Mouse (Mus musculus) ES-E14 (cell line): ENCODE data around the gene Radil.

Experiments
- CHD2 ChIP-seq: IDR thresholded peaks from 2 replicates; pipeline ENCODE4 v1.6.1; 2014; ENCODE audit warnings: mild to moderate bottlenecking, low read depth, low read length, inconsistent platforms
- HCFC1 ChIP-seq: IDR thresholded peaks from 2 replicates; pipeline ENCODE4 v1.6.1; 2012; ENCODE audit warnings: low read length, inconsistent platforms, borderline replicate concordance; ENCODE audit not compliant: insufficient read depth
- MAFK ChIP-seq: IDR thresholded peaks from 2 replicates; pipeline ENCODE4 v1.6.1; 2014; ENCODE audit warnings: mild to moderate bottlenecking, low read depth, low read length, inconsistent platforms; ENCODE audit not compliant: insufficient read depth
- ZC3H11A ChIP-seq: IDR thresholded peaks from 2 replicates; pipeline ENCODE4 v1.6.1; 2012; ENCODE audit warnings: low read depth, mild to moderate bottlenecking, inconsistent platforms, low read length, borderline replicate concordance

GRCm38 (mm10) chr5:142560261-142560660 lies 9.4 kb upstream of the Radil start:
- TF ChIP-seq MAFK (no peak), HCFC1 (no peak), CHD2 (no peak), ZC3H11A (no peak)
